Mouse (Mus musculus) left cerebral cortex, adult 2 months (tissue): ENCODE results near the gene Zfp975. TPM values are rescaled to one million over a fixed set of nuclear protein-coding genes. Genes with fewer than 3 reads are reported as not detected.
A peak's percentile ranks its signal among the peaks of the same experiment; 100 is the strongest.
"Not testable (repeated sequence)": the region's sequence is repeated elsewhere in the genome, so short reads cannot be mapped to it uniquely, and the experiment has no call there.

ENCODE experiments used
- DNase-seq, 2 experiments: peaks; one replicate each; pipeline ENCODE4 v3.0.0; 2021 to 2022; ENCODE audit warnings: low spot score in 2 of 2, mixed read lengths in 1 of 2; ENCODE audit errors: extremely low spot score in 1 of 2
- H3K27ac ChIP-seq: fragments of 200-600 bp; 2 replicates; pipeline ENCODE4 v1.8.1; 2022
- H3K4me3 ChIP-seq: fragments of 200-600 bp; 2 replicates; pipeline ENCODE4 v1.8.1; 2022
- CTCF ChIP-seq: fragments of 200-600 bp; IDR thresholded peaks from 2 replicates; pipeline ENCODE4 v1.8.1; 2022; ENCODE audit warnings: antibody characterized with exemption, mild to moderate bottlenecking, moderate library complexity
- intact Hi-C: fragments of 180-260 bp; cut with DNase I; formaldehyde crosslinking; loops from one replicate; pipeline ENCODE4 v1.15.1; 2025
- long read RNA-seq, 2 experiments: library from polyadenylated mRNA; stranded (forward); transcript quantifications; one replicate each; pipeline ENCODE4 v2.0.0; 2021; ENCODE audit warnings: borderline mapping rate in 2 of 2
- total RNA-seq, 2 experiments: library from RNA; stranded (reverse); gene quantifications; 2 replicates each; pipeline ENCODE4 v1.2.3; 2021

The Zfp975 gene
- total RNA-seq = 1 to 10 TPM; 7.2 to 8.0 TPM
- long read RNA-seq, experiment 1, partial matches to known transcripts = 0 of 6 reads
- long read RNA-seq, experiment 1, other reads (novel, unspliced or antisense) = 2 of 6 reads
- long read RNA-seq, experiment 2, partial matches to known transcripts = 0 of 7 reads
- long read RNA-seq, experiment 2, other reads (novel, unspliced or antisense) = 3 of 7 reads

- intact Hi-C loops = loop anchor here (5.0 kb wide), 1 partner anchor 185 kb away; the partner anchor contains the start of gene Zfp141
- H3K27ac ChIP-seq = peak within 1 kb of the TSS; percentile 61
- peak; percentile 74 to 82 for DNase-seq
- H3K4me3 ChIP-seq = peak within 1 kb of the TSS; percentile 54
These were observed at the start of gene Zfp975 for GRCm38 (mm10) chr7:42692362-42693158. Zfp975 (minus strand) TSS chr7:42692742.

GRCm38 (mm10) chr7:42738536-42739210 lies 46.1 kb upstream of the Zfp975 start:
- Histone ChIP-seq H3K27ac (no peak overlapping the region), H3K4me3 (no peak overlapping the region)
- intact Hi-C loops = no loop called here
- no peak for TF ChIP-seq CTCF
- DNase-seq = no peak

- not testable (repeated sequence) for H3K27ac ChIP-seq, H3K4me3 ChIP-seq, DNase-seq
- intact Hi-C loops = loop anchor here (5.0 kb wide), 1 partner anchor 130 kb away; no protein-coding TSS in a partner anchor
These were observed 34.4 kb upstream of the Zfp975 start, which contains the start of gene Gm17067 for GRCm38 (mm10) chr7:42726917-42727316. Gm17067 (minus strand) TSS chr7:42727017.

- peak in 1 of 2 experiments; percentile 12 for DNase-seq
- Histone ChIP-seq H3K4me3 (peak overlapping the region; percentile 54), H3K27ac (peak overlapping the region; percentile 61)
- intact Hi-C loops = loop anchor here (5.0 kb wide), 1 partner anchor 186 kb away; the partner anchor contains the start of gene Zfp141
These were observed 709 bp upstream of the Zfp975 start for GRCm38 (mm10) chr7:42693251-42693650.

GRCm38 (mm10) chr7:42680081-42680480 lies 12.5 kb downstream of the Zfp975 start:
- H3K4me3 ChIP-seq, intact Hi-C loops, H3K27ac ChIP-seq, DNase-seq: not testable (repeated sequence)

- intact Hi-C loops, DNase-seq, H3K4me3 ChIP-seq, H3K27ac ChIP-seq: not testable (repeated sequence)
These were observed 12.9 kb downstream of the Zfp975 start for GRCm38 (mm10) chr7:42679646-42680045.

- DNase-seq, H3K4me3 ChIP-seq, H3K27ac ChIP-seq, intact Hi-C loops: not testable (repeated sequence)
These were observed 32.4 kb downstream of the Zfp975 start for GRCm38 (mm10) chr7:42660140-42660539.

GRCm38 (mm10) chr7:42655211-42655610 lies 37.3 kb downstream of the Zfp975 start:
- intact Hi-C loops = not testable (repeated sequence)

GRCm38 (mm10) chr7:42643120-42643620 lies 49.4 kb downstream of the Zfp975 start:
- H3K4me3 ChIP-seq = peak overlapping the region; percentile 43
- DNase-seq, intact Hi-C loops, H3K27ac ChIP-seq: not testable (repeated sequence)

More at GRCm38 (mm10) chr7:42655211-42655610, 37.3 kb downstream of the Zfp975 start:
- DNase-seq, H3K4me3 ChIP-seq, H3K27ac ChIP-seq: not testable (repeated sequence)

GRCm38 (mm10) chr7:42642152-42643115 lies 50.1 kb downstream of the Zfp975 start, which contains the start of gene Zfp976:
Zfp976 (minus strand) TSS chr7:42642588.
- H3K27ac ChIP-seq, intact Hi-C loops: not testable (repeated sequence)
- H3K4me3 ChIP-seq = peak within 1 kb of the TSS; percentile 43
- peak; percentile 53 to 57 for DNase-seq

- H3K27ac ChIP-seq, H3K4me3 ChIP-seq, DNase-seq, intact Hi-C loops: not testable (repeated sequence)
These were observed 61.5 kb downstream of the Zfp975 start for GRCm38 (mm10) chr7:42631031-42631430.

Other genes with a start within 250 kb of the Zfp975 start
- not detected for gene 4933421I07Rik, start 244.6 kb downstream of the Zfp975 start, total RNA-seq
- gene Zfp141, start 187.0 kb downstream of the Zfp975 start, total RNA-seq = 10 to 100 TPM; 17.3 to 19.6 TPM
- not detected for gene Gm21028, start 114.2 kb downstream of the Zfp975 start, total RNA-seq
- 1 to 10 TPM; 1.6 to 1.8 TPM for gene Zfp977, start 100.2 kb downstream of the Zfp975 start, total RNA-seq
- 1 to 10 TPM; 3.0 to 3.3 TPM for gene Zfp976, start 50.2 kb downstream of the Zfp975 start, total RNA-seq
- gene Gm17067, start 34.3 kb upstream of the Zfp975 start, total RNA-seq = not detected
- gene Vmn2r62, start 100.8 kb upstream of the Zfp975 start, total RNA-seq = not detected
- gene Gm2381, start 174.5 kb upstream of the Zfp975 start, total RNA-seq = under 1 TPM; 0.16 to 0.18 TPM
- not detected for gene Vmn2r63, start 241.1 kb upstream of the Zfp975 start, total RNA-seq